Mouse (Mus musculus) liver, postnatal 0 days (tissue): ENCODE results near the gene Nmi. TPM values are rescaled to one million over a fixed set of nuclear protein-coding genes. Genes with fewer than 3 reads are reported as not detected.
A peak's percentile ranks its signal among the peaks of the same experiment; 100 is the strongest.

Experiments used
- ATAC-seq: fragments of 200-750 bp; cut with Nextera tagmentation; 2 replicates; pipeline ENCODE4 v1.8.0; 2017; ENCODE audit warnings: mild to moderate bottlenecking, moderate library complexity
- DNase-seq: peaks from one replicate; pipeline ENCODE4 v3.0.0-alpha.2; 2016
- H3K27ac ChIP-seq: fragments of 300-500 bp; sonication (generic); 2 replicates; pipeline ENCODE4 v1.5.1; 2014; ENCODE audit warnings: antibody characterized with exemption, moderate library complexity, mild to moderate bottlenecking, low read depth
- H3K27me3 ChIP-seq: fragments of 300-500 bp; sonication (generic); 2 replicates; pipeline ENCODE4 v1.6.1; 2014; ENCODE audit warnings: low read length, control low read depth, mixed read lengths; ENCODE audit not compliant: insufficient read depth
- H3K36me3 ChIP-seq: fragments of 300-500 bp; sonication (generic); replicated peaks from 2 replicates; pipeline ENCODE4 v1.6.1; 2014; ENCODE audit warnings: mild to moderate bottlenecking, control low read depth, low read length, moderate library complexity, mixed read lengths; ENCODE audit not compliant: insufficient read depth
- H3K4me1 ChIP-seq: fragments of 300-500 bp; sonication (generic); 2 replicates; pipeline ENCODE4 v1.6.1; 2014; ENCODE audit warnings: antibody characterized with exemption, mild to moderate bottlenecking, control low read depth; ENCODE audit not compliant: insufficient read depth
- H3K4me2 ChIP-seq: fragments of 300-500 bp; sonication (generic); 2 replicates; pipeline ENCODE4 v1.6.1; 2014; ENCODE audit warnings: low read depth, mild to moderate bottlenecking, low read length, moderate library complexity, mixed read lengths
- H3K4me3 ChIP-seq: fragments of 300-500 bp; sonication (generic); 2 replicates; pipeline ENCODE4 v1.5.1; 2014; ENCODE audit warnings: low read depth, low read length
- H3K9ac ChIP-seq: fragments of 300-500 bp; sonication (generic); replicated peaks from 2 replicates; pipeline ENCODE4 v1.6.1; 2014; ENCODE audit warnings: mild to moderate bottlenecking, moderate library complexity
- H3K9me3 ChIP-seq: fragments of 300-500 bp; sonication (generic); 2 replicates; pipeline ENCODE4 v1.6.1; 2016; ENCODE audit warnings: mild to moderate bottlenecking, control low read depth, low read length, mixed read lengths
- CTCF ChIP-seq: sonication (generic); IDR thresholded peaks from 2 replicates; pipeline ENCODE4 v1.5.1; 2016; ENCODE audit warnings: antibody characterized with exemption, low read depth
- EP300 ChIP-seq: IDR thresholded peaks from 2 replicates; pipeline ENCODE4 v1.6.1; 2016; ENCODE audit warnings: antibody characterized with exemption, low read depth, mild to moderate bottlenecking
- WGBS: fragments of 180-500 bp; shearing (Covaris S2); extraction: QIAGEN DNeasy Blood & Tissue Kit; methylation state at CpG from one replicate; pipeline ENCODE4 v1.1.7; 2014; ENCODE audit not compliant: insufficient replicate concordance; 5-methylcytosine and 5-hydroxymethylcytosine counted together
- polyA plus RNA-seq: library from polyadenylated mRNA; unstranded; fragments of >200 nt; fragmentation: Nextera tagmentation; extraction: Ambion mirVana; gene quantifications from 2 replicates; pipeline ENCODE4 v1.2.1, GENCODE M21; 2015

The Nmi gene
- polyA plus RNA-seq, 1 experiment from 2014 or later, result 23.0 TPM

- TF ChIP-seq EP300 (no peak), CTCF (no peak)
- H3K4me2 ChIP-seq, result no peak overlapping the region
- H3K27ac ChIP-seq, result no peak overlapping the region
- no peaks in the 10 kb centered on the region for H3K9me3 ChIP-seq
- H3K4me1 ChIP-seq, result no peaks in the 10 kb centered on the region
- ATAC-seq (no peak), DNase-seq (no peak)
- H3K9ac ChIP-seq, result no peak overlapping the region
- H3K27me3 ChIP-seq, result no peaks in the 10 kb centered on the region
- peaks cover 13% of the 10 kb centered on the region for H3K36me3 ChIP-seq
- no peak overlapping the region for H3K4me3 ChIP-seq
- WGBS, result 52% methylated on average over 1 of the region's 1 CpGs
Measured at GRCm38 (mm10) chr2:51950876-51951275, 22.4 kb downstream of the Nmi start.

GRCm38 (mm10) chr2:51948105-51948830 lies 25.0 kb downstream of the Nmi start:
- no peaks in the 10 kb centered on the region for H3K27me3 ChIP-seq
- no peak for DNase-seq
- H3K36me3 ChIP-seq, result peaks cover 10% of the 10 kb centered on the region
- H3K27ac ChIP-seq, result peak overlapping the region; percentile 16; the same call in 1 of the 2 replicates
- WGBS, result 75% methylated on average over 6 of the region's 6 CpGs
- no peak for TF ChIP-seq EP300
- no peak for TF ChIP-seq CTCF
- H3K9me3 ChIP-seq, result no peaks in the 10 kb centered on the region
- no peak overlapping the region for H3K9ac ChIP-seq
- H3K4me1 ChIP-seq, result no peaks in the 10 kb centered on the region
- H3K4me2 ChIP-seq, result no peak overlapping the region
- 0 out of 2 replicates have a peak, but pooled peaks have one; percentile 19 for ATAC-seq
- no peak overlapping the region for H3K4me3 ChIP-seq

GRCm38 (mm10) chr2:51945812-51946211 lies 27.5 kb downstream of the Nmi start:
- no peaks in the 10 kb centered on the region for H3K27me3 ChIP-seq
- 64% methylated on average over 2 of the region's 2 CpGs for WGBS
- peaks cover 10% of the 10 kb centered on the region; the same call in 1 of the 2 replicates for H3K36me3 ChIP-seq
- H3K4me3 ChIP-seq, result no peak overlapping the region
- H3K27ac ChIP-seq, result no peak overlapping the region
- no peak for DNase-seq
- TF ChIP-seq EP300 (no peak), CTCF (no peak)
- H3K4me2 ChIP-seq, result no peak overlapping the region
- no peak for ATAC-seq
- no peaks in the 10 kb centered on the region for H3K4me1 ChIP-seq
- no peak overlapping the region for H3K9ac ChIP-seq
- H3K9me3 ChIP-seq, result no peaks in the 10 kb centered on the region

DNA sequence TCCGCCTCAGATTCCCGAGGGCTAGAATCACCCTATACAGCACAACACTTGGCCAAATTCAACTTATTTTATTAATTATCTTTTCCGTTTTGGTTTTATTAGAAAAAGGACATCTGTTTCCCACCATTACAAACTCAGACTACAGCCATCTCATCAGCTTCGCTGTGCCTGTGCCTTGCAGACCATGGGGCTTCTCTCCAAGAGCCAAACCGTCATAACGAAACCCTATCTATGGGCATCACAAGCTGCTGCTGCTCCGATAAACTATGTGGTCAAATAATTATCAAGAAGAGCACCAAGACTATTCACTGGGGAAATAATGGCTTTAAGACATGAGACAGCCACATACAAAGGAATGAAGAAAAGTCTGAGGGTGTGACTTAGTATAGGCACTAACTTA lies 31.5 kb downstream of the Nmi start:
- H3K27ac ChIP-seq, result no peak overlapping the region
- no peak for DNase-seq
- ATAC-seq, result peak; percentile 57

DNA sequence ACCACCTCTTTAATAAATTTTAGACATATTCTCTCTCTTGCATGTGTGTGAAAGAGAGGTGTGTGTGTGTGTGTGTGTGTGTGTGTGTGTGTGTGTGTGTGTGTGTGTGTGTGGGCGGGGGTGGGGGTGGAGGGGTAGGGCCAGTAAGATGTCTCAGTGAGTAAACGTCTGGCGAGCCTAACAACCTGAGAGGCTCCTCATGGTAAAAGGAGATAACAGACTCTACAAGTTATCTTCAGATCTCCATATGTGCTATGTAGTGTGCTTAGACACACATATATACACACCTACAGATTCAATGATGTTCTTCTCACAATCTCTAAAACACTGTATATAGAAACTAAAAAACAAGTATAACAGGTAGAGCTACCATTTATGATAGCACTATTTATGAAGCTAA lies 34.5 kb downstream of the Nmi start:
- no peak overlapping the region for H3K4me3 ChIP-seq
- no peaks in the 10 kb centered on the region for H3K36me3 ChIP-seq
- H3K27ac ChIP-seq, result peak overlapping the region; percentile 53; the same call in 1 of the 2 replicates
- H3K4me1 ChIP-seq, result peaks cover 14% of the 10 kb centered on the region
- ATAC-seq (peak; percentile 66), DNase-seq (no peak)
- H3K4me2 ChIP-seq, result peak overlapping the region; percentile 24
- no peaks in the 10 kb centered on the region for H3K9me3 ChIP-seq
- no peaks in the 10 kb centered on the region for H3K27me3 ChIP-seq
- WGBS, result 56% methylated on average over 3 of the region's 3 CpGs
- no peak for TF ChIP-seq CTCF
- peak; percentile 76 for TF ChIP-seq EP300
- H3K9ac ChIP-seq, result no peak overlapping the region

More for the DNA sequence above, 31.5 kb downstream of the Nmi start:
- WGBS, result 61% methylated on average over 7 of the region's 7 CpGs
- Histone ChIP-seq H3K36me3 (no peaks in the 10 kb centered on the region), H3K27me3 (no peaks in the 10 kb centered on the region), H3K4me2 (no peak overlapping the region), H3K4me1 (peaks cover 6% of the 10 kb centered on the region), H3K4me3 (no peak overlapping the region), H3K9ac (no peak overlapping the region), H3K9me3 (no peaks in the 10 kb centered on the region)
- TF ChIP-seq CTCF (no peak), EP300 (peak; percentile 93)

DNA sequence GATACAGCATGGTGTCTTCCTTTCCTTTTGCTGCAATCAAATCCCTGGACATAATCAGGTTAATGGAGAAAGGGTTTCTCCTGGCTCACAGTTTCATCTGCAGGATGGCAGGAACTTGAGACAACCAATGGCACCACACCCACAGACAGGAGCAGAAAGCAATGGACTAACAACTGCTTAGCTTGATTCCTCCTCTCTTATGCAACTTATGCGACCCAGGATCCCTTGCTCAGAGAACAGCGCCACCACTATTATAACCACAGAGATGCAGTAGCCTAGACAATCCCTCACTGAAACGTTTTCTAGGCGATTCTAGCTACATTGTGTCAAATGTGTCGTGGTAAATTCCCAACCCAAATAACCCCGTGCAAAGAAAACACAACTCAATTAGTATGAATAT lies 36.3 kb downstream of the Nmi start:
- Histone ChIP-seq H3K36me3 (no peaks in the 10 kb centered on the region), H3K27me3 (no peaks in the 10 kb centered on the region), H3K4me1 (peaks cover 14% of the 10 kb centered on the region), H3K4me3 (no peak overlapping the region), H3K9me3 (no peaks in the 10 kb centered on the region), H3K9ac (no peak overlapping the region), H3K4me2 (no peak overlapping the region), H3K27ac (no peak overlapping the region)
- no peak for DNase-seq
- 62% methylated on average over 6 of the region's 6 CpGs for WGBS
- no peak for TF ChIP-seq EP300
- peak; percentile 41 for TF ChIP-seq CTCF
- no peak for ATAC-seq
